Mouse (Mus musculus) adrenal gland, postnatal 36 days (tissue): Measurements from ENCODE around the gene Apbb2. TPM values are rescaled to one million over a fixed set of nuclear protein-coding genes. Genes with fewer than 3 reads are reported as not detected.

Source experiments
- DNase-seq, 2 experiments: peaks; one replicate each; pipeline ENCODE4 v3.0.0; 2021; ENCODE audit warnings: mixed read lengths in 1 of 2
- total RNA-seq, 2 experiments: library from RNA; stranded (reverse); gene quantifications; 2 replicates each; pipeline ENCODE4 v1.2.3; 2021

Gene Apbb2
- total RNA-seq, 2 experiments from 2014 or later: 69.0 to 71.7 TPM

DNA sequence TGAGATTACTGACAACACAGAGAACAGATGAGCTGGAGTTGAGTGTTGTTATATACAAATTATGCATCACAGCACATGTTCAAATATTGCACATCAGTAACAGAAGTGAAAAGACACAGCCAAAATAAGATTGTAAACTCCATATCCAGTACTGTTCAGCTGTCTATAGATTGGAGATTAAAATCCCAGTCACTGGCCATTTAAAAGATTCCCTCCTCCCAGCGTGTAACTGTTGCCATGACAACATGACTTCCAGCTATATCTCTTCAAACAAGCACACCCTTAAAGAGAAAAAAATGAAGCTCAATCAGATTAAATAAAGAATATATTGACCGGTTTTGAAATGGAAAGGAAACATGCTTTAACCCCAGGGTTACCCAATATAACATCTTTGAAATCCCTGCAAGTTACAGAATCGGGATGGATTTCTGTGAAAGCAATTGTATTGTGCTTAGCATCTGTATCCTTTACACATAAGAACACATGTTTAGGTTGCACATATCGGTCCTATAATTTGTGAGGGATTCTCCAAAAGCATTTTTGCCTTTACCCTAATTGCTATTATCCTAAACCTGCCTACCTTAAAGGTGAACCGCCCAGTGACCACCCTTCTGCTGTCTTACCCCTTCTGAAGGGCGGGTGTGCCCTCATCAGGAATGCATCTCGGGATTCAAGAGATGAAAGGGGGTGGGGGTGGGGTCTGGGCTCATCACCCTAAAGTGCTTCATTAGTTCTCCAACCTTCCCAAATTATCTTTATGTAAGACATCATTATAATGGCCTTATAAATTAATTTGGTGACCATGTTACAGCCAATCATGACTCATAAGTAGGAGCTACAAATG lies 202.7 kb downstream of the Apbb2 start:
- DNase-seq: no peak

DNA sequence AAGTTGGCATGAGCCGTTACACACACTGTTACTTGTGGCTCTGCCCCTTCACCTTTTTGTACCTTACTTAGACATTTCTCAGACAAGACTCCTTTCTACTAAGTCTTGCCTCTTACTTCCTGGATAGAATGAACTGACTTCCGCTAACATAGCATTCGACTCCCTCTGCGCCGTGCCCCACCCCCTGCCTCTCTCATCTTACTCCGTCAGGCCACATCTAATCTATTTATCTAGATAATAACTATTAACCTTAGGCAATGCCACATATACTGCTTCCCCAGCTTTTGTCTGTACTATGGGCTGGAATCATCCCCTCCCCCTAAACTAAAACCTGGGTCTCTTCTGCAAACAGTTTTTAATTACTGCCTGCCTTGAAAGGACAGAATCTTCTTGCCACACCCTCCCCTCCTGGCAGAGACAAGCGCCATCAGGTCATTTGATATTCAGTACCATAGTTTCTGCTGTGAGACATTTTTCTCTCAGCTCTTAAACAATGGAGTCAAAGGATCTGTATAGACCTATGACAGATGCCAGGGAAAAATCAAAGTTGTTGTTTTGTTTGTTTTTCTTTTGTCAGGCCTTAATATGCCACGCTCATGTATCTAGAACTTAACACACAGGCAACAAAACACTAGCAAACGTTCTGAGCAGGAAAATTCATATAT lies 203.4 kb downstream of the Apbb2 start:
- DNase-seq: no peak

DNA sequence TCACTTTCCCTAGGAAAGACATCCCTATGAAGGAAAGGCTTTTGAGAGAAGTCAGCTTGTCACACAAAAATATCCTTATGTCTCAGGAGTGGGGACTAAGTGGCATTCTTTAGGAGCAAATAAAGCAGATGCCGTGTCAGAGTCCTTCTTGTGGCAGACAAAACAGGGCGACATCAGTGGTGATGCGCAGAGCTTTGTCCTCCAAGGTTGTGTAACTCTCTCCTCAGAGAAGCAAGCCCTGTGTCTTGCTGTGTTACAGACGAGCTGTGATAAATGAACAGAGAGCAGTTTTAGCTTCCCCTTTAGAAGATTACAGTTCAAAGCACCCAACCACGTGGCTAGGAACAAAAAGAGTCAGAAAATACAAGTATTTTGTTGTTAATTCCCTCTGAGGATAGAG lies 205.2 kb downstream of the Apbb2 start:
- DNase-seq: no peak

DNA sequence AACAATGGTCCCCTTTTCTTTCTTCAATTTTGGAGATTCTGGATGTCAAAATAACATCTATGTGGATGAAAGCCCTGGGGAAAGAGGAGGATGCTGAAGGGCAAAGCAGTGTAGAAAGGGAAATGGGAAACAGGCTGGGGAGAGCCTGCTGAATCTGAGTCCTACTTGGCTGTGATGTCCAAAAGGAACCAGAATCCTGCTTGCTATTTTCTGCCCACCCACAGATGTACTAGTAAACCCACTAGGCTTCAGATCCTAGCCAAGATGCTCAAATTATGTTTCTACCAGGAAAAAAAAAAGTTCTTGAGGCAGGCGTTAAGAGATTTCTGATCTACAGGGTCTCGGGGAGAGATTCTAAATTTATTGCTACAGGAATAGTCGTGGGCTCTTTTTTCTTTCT lies 205.8 kb downstream of the Apbb2 start:
- DNase-seq: no peak

DNA sequence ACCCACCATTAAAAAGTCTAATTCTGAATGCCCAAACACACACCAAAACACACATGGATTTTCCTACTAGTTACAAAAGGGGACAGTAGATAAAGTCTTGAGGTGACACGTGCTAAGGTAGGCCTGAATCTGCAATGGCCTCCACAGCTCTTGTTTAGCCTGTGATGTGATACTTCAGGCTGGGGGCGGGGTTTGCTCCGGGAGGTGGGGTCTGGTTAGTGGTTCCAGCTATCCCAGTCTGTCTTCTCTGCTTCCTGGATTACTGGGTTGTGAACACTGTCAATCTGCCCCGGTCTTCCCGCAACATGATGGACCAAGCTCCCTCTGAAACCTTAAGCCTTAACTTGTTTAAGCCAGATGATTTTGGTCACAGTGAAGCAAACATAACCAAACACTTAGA lies 210.0 kb downstream of the Apbb2 start:
- DNase-seq: no peak

DNA sequence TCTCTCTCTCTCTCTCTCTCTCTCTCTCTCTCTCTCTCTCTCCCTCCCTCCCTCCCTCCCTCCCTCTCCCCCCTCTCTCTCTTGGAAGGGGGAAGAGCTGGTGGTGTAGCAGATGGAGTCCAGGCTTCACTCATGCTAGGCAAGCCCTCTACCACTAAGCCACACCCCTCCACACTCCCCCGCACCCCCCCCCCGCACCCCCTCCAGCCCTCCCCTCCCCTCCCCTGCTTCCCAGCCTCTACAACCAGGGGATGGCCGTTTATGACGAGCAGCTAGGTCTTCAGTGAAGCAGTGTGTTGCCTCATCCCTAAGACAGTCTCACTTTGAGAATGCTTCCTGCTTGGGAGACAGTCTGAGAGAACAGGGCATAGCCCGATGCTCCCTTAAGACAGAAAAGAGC lies 210.6 kb downstream of the Apbb2 start:
- DNase-seq: no peak

DNA sequence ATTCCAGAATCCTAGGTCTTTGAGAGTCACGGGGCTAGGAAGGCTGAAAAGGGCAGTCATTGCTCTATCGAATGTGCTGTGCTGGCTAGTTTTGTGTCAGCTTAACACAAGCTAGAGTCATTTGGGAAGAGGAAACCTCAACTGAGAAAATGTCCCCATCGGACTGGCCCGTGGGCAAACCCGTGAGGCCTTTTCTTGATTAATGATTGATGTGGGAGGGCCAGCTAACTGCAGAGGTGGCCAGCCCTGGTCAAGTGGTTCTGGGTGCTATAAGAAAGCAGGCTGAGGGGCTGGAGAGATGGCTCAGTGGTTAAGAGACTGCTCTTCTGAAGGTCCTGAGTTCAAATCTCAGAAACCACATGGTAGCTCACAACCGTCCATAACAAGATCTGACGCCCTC lies 212.2 kb downstream of the Apbb2 start:
- no peak for DNase-seq

DNA sequence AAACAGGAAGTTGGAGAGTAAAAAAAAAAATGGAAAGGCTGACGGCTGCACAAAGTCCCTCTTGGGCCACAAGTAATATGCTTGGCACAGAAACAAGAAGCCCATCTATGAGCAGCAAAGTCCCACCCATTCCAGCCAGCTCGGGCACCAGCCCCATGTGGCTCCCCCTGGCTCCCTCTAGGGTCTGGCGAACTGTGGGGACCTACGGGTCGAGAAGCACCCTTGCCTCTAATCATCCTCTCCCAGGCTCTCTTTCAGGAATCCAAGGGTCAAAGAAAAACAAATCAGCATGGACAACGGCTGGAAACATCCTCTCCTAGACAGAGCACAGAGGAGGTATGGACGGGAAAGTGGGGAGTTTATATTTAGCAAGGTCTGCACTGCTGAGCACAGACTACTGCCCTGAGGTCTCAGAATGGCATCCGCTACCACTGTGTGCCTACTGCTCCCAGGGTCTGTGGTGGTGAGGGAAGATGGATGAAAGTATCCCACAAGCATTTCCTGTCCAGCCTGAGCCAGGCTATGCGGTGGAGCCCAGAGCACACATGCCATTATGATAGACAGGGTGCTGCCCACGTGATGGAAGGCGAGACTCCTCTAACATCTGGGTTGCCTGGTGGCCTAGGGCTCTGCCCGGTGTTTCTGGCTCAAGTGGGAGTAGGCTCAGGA lies 212.7 kb downstream of the Apbb2 start:
- no peak for DNase-seq

DNA sequence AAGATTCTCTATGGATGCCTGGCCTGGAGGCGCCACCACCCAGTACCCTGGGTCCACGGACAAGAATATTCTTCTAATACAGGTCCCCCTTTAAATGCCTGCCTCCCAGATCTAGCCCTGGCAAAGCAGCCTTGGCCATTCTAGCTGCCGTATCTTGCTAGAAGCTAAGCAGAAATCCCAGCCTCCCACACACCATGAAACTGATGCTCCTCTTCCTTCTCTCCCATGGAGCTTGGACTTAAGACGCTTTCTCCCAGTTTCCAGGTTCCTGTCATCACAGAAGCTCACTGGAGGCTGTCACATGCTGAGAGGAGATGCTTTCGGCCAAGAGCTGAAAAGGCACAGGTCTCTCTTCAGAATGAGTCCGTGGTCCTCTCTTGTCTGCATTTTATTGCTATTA lies 213.3 kb downstream of the Apbb2 start:
- DNase-seq: no peak

DNA sequence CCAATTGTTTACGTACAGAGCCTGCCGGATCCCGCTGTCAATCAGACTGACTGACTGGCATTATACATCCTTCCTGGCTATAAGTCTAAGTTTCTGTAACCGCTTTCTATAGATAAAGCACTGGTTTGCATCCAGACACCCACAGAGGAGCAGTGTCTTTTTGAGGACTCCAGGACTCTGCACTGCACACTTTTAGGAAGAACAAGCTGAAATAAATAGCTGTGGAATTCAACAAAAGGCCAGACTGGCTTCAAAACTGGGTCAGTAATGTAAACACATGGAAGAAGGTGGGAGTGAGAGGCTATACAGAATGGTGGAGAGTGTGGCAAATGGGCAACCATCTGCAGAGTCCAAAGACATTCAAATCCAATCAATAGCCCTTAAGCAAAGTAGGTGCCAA lies 218.0 kb downstream of the Apbb2 start:
- no peak for DNase-seq

DNA sequence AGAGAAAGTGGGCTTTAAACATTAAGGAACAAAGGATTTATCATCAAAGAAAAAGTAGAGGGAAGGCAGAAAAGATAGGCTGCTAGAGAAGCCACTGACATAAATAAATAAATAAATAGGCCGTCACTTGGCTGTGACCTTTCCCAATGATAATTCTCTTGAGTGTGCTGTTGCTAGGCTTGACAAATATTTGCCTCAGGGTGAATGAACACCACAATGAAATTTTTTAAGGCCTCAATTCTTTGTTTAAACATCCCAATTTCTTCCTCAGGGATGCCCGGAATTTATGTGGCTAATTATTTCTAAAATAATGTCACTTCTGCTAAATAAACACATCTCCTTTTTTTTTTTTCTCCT lies 219.3 kb downstream of the Apbb2 start:
- no peak for DNase-seq

DNA sequence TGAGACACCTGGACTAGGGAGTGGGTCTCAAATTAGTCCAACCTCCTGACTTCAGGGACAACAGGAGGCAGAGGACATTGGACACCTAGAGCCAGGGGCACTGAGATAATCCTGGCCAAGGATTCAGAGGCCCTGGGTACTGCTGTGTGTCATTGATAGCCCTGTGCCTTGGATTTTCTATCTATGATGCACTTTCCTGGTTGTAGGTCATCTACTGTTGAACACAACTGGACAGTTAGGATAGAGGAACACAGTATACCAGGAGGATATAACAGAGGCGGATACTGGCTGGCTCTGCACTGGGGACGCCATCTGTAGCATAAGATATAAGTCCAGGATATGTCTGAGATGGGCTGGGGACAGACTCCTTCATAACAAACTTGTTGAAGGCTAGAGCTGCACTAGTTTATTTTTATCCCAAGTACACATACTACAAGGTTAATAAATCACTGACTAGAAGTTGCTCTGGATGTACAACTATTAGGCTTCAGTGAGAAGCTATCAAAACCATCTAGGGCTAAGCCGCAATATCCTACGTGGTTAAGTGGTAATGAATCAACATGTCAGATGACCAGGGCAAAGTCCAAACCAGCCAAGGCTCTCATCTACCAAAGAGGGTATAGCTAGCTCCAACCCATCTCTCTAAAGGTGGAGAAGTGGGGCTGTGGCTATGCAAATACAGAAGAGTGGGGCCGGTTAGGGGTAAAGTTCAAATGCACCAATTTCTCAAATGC lies 219.9 kb downstream of the Apbb2 start:
- no peak for DNase-seq

DNA sequence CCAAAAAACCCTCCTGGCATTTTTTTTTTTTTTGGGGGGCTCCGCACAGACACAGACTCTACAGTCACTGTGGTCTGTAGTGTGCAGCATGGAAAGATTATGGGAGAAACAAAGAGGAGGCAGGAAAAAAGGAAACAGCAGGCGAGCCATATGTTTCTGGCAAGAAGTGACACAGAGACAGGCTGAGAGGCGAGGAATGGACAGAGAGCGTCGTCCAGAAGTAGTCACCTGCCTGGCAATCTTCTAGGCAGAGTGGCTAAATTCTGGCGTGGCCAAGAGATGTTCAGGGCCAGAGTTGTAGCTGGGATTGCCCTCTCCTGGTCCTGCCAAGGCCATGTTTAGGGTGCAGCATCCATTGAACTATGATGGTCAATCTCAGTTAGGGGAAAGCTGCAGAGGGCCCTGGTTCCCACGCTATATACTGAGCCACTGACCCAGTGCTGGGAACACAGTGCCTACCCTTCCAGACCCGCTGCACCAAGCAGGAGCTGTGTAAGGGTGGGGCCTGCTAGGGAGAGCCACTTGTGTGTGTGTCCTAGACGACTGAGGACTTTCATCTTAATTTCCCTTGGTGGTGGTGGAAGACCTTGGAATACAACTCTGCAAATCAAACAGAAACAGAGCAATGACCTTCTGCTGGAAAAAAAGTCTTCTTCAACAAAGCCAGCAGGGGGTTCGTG lies 224.7 kb downstream of the Apbb2 start:
- no peak for DNase-seq

DNA sequence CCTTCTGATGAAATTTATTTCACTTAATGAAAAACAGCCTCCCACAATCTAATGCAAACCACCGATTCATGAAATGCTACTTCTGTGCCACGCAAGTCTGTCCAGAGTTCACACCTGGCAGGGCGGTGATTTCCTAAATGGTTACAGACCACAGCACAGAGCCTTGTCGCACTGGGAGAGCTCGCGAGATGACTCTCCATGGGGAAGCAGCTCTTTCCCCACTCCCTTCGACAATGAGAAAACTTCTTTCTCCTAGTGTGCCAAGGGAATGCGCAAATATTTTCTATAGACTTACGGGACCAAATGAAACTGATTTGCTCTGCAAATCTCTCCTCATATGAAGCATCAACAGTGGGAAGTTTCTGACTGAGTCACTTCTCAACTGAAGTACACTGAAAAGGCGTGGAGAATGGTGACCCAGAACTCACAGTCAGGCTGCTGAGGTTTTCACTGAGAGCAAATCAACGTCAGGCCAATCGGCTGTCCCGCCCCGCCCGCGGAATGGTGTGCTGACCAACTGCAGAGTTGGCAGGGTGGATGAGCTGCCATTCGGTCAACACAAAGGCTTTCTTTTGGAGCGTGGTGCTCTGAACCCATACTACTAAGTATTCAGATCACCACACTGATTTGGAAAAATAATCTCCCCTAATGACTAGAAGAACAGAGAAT lies 225.6 kb downstream of the Apbb2 start:
- no peak for DNase-seq

DNA sequence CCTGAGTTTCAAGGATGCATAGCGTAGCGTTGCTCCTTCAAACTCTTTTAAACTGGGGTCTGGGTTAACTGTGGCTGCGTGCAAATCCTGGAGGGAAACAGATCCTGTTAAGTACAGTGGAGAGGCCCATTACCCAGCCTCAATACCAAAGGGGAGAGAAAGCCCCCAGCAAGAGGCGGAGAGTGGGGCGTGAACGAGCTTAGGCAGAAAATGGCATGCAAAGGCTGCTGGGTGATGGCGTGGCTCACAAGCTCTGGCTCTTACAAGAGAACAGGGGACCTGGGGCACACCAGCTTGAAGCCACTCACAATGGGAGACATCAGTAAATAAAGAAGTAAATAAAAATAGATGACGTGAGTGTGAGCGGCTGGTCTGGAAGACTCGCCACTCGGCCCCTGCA lies 226.8 kb downstream of the Apbb2 start:
- no peak for DNase-seq

DNA sequence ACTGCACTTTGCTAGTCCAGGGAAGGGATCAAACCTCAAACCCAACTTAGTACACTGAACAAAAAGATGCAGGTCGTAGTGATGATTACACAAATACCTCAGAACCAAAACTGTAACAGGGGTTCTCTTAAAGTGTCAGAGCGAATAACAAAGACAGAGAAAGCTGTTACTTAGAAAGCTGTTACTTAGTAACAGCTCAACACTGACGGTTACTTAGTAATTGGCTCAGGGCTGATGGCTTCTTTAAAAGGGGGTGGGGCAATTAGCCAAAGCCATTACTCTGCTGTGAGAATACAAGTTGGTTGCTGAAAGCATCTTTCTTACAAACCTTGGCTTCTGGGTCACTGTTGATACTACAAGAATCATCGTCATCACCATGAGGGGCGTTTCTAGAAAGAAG lies 227.3 kb downstream of the Apbb2 start:
- DNase-seq: no peak

DNA sequence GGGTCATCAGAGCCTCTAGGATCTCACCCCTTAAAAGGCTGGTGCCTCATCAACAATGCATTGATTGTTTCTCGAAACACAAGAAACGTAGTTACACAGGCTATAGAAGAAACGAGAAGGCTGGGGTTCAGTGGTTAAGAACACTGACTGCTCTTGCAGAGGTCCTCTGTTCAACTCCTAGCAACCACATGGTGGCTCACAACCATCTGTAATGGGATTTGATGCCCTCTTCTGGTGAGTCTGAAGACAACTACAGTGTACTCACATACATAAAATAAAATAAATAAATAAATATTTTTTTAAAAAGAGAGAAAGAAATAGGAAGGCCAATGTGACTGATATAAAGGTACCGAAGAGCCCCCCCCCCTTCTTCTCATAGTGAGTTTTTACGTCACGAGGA lies 228.0 kb downstream of the Apbb2 start:
- DNase-seq: no peak

DNA sequence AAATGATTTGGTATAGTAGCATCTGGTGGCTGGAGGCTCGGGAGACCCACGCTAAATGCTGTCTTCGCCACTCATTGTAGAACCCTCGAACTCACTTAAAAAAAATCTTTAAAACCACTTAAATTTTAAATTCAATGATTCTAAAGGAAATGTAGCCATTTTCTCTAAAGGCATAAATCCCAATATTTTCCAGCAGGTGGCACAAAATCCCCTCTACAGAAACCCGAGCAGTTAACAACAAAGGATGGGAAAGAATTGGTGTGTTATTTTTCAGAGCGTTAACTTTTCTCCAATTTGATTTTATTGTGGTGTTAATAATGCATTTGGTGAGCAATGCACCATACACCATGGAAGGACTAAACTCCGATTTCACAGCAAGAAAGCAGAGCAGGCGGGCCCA lies 231.1 kb downstream of the Apbb2 start:
- no peak for DNase-seq

DNA sequence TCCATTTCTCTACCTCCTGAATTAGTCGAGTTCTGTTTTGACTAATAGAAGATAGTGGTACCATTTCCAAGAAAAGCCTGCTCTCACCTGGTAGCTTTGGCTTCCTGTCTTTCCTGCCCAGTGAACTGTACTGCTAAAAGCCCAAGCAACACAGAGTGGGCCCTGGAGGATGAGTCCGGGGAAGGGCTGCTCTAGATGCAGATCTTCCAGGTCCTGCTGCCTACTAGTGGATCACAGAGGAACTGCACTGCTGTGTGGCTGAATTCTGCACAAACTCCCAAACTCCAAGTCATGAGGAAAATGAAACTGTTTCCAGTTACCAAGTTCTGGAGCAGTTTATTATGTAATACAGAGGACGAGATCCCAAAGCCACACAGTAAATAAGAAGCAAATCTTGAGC lies 232.9 kb downstream of the Apbb2 start:
- peak; percentile 44 to 67 for DNase-seq

DNA sequence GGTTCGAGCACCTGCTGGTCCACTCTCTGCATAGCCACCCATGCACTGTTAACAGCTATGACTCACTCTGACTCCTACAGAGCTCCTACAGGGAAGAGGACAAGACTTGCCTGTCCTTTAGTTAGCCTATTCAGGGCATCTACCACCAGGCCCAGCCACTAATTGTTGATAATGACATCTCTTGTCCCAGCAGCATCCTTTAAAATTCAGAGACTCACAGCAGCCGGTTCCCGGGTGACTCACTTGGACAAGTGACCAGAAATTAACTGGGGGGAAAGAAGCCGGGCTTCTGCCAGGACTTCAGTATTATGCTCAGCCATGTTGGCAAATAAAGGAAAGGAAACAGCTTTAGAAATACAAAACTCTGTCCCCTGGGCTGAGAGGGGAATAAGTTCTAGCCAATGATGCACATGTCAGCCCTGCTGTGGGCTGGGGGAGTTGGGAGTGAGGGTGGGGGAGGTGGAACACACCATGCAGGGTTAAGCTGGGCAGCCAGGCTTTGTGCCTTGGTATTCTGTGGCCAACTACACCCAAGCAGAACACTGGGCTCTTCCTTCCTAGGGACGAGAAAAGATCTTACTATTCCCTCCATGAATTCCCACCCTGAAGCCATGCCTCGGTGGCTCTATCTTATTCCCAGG lies 233.7 kb downstream of the Apbb2 start:
- no peak for DNase-seq

DNA sequence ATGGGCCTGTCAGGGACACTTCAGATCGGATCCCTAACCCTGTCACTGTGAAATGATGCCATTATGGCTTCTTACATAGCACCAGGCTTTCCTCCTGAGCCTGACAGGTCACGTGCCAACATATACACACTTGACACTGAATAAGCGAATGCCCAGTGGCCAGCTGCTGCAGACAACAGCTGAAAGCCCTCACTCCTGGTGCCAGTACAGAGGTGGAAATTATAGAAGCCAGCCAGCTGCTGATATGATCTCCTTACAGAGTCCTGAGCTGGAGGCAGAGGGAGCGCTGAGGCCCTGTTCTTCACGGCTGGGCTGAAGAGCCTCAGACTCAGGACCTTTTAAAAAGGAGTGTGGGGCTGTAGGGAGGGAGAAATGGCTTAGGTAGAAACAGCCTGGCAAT lies 234.5 kb downstream of the Apbb2 start:
- DNase-seq: no peak
